9 mouse cellular contexts compared by ENCODE assay signal in the genomic region with DNA sequence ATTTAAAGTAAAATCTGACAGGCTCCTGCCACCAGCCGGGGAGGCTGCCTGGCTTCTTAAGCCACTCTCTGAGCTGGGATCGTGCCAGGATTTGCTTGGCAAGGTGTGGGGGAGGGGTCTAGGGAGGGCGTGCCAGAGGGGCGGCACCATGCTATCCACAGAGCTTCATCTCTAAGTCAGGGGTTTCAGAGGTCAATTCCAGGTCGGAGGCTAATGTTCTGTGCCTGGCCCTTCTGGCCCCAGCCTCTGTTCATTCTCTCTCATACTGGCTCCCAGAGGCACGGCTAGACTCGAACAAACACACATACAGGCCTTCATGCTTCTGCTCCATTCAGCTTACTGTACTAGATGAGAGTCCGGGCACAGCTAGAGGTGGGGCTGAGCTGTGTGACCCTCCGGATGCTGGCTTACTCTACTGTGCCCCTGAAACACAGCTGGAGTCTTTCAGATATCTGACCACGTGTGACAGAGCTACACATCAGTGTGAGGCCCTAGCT. TPM values are rescaled to one million over a fixed set of nuclear protein-coding genes. Genes with fewer than 3 reads are reported as not detected.
DNase-seq lines count a peak whose midpoint lies in the region; ATAC-seq and TF ChIP-seq lines count a peak whose summit lies in the region.
"Had no signal": no experiment of that assay in that cellular context is flagged by ENCODE, and none has a peak within 500 bp of the region (broad histone marks: within the 10 kb centered on the region; RNA-seq: fewer than 3 reads in every experiment).

No protein-coding gene starts in this region.

- DNase-seq in kidney, adult 2 months, result peak; percentile 14
- DNase-seq in kidney, adult 11 months, result no peak
- DNase-seq in embryonic facial prominence, embryonic 14.5 days (ENCODE audit: low spot score), result peak; percentile 74
- DNase-seq in kidney, postnatal 10 days, result peak; percentile 31
- no peak for DNase-seq in spleen, adult 12 weeks (ENCODE audit: low spot score)
- no peak for DNase-seq in layer of hippocampus, adult 18-20 months (ENCODE audit: low spot score in 2 of 2)
- no peak for DNase-seq in left cerebral cortex, adult 11 months (ENCODE audit: low spot score)
- DNase-seq: lung, postnatal 14 days had no signal

- no peaks in the 10 kb centered on the region for H3K27me3 ChIP-seq in kidney, adult 2 months (replicated peaks; ENCODE audit: control insufficient read depth, insufficient read depth, low read length)
- H3K27me3 ChIP-seq in embryonic facial prominence, embryonic 14.5 days (replicated peaks; ENCODE audit: control insufficient read depth, insufficient read depth, low read length), result no peaks in the 10 kb centered on the region
- no peaks in the 10 kb centered on the region for H3K27me3 ChIP-seq in neural tube, embryonic 14.5 days (ENCODE audit: control insufficient read depth, insufficient read depth, low read length)

- TF ChIP-seq POLR2A in kidney, adult 2 months (IDR thresholded peaks at IDR 0.05; ENCODE audit: low read depth, low read length), result no peak

- H3K9ac ChIP-seq in embryonic facial prominence, embryonic 14.5 days (ENCODE audit: low read depth, low read length), result no peak overlapping the region
- no peak overlapping the region for H3K9ac ChIP-seq in neural tube, embryonic 14.5 days (replicated peaks; ENCODE audit: low read depth, low read length)

- no peak overlapping the region for H3K4me3 ChIP-seq in kidney, adult 2 months (ENCODE audit: insufficient read depth, low read depth, low read length)
- no peak overlapping the region for H3K4me3 ChIP-seq in embryonic facial prominence, embryonic 14.5 days (ENCODE audit: low read depth, low read length)
- no peak overlapping the region for H3K4me3 ChIP-seq in neural tube, embryonic 14.5 days (ENCODE audit: low read depth, low read length)

- TF ChIP-seq CTCF in kidney, adult 2 months (conservative IDR thresholded peaks at IDR 0.05; ENCODE audit: insufficient read depth, insufficient read length, low read depth, low read length), result no peak

- H3K4me1 ChIP-seq in kidney, adult 2 months (ENCODE audit: control insufficient read depth, insufficient read depth, low read length), result no peaks in the 10 kb centered on the region
- peaks cover 14% of the 10 kb centered on the region; the same call in 1 of the 2 replicates for H3K4me1 ChIP-seq in embryonic facial prominence, embryonic 14.5 days (ENCODE audit: control insufficient read depth, insufficient read depth, low read length)
- peaks cover 15% of the 10 kb centered on the region for H3K4me1 ChIP-seq in neural tube, embryonic 14.5 days (ENCODE audit: control insufficient read depth, insufficient read depth, low read length)

- ATAC-seq in embryonic facial prominence, embryonic 14.5 days (ENCODE audit: low read depth), result peak; percentile 30; the same call in 1 of the 2 replicates
- peak; percentile 77 for ATAC-seq in neural tube, embryonic 14.5 days (ENCODE audit: low read depth)

- WGBS in kidney, adult 2 months, result 25% methylated on average over 10 of the region's 10 CpGs
- WGBS in embryonic facial prominence, embryonic 14.5 days, result 11% methylated on average over 10 of the region's 10 CpGs
- WGBS in neural tube, embryonic 14.5 days, result 15% methylated on average over 10 of the region's 10 CpGs

- no peaks in the 10 kb centered on the region for H3K36me3 ChIP-seq in kidney, adult 2 months (ENCODE audit: control insufficient read depth, insufficient read depth, low read length)
- H3K36me3 ChIP-seq in embryonic facial prominence, embryonic 14.5 days (ENCODE audit: control insufficient read depth, insufficient read depth, low read length), result no peaks in the 10 kb centered on the region
- H3K36me3 ChIP-seq in neural tube, embryonic 14.5 days (ENCODE audit: control insufficient read depth, insufficient read depth, low read length), result no peaks in the 10 kb centered on the region

- H3K9me3 ChIP-seq in embryonic facial prominence, embryonic 14.5 days (ENCODE audit: control insufficient read depth, low read length), result no peaks in the 10 kb centered on the region
- H3K9me3 ChIP-seq in neural tube, embryonic 14.5 days (ENCODE audit: control insufficient read depth, low read length), result no peaks in the 10 kb centered on the region

- no peak overlapping the region for H3K4me2 ChIP-seq in embryonic facial prominence, embryonic 14.5 days (ENCODE audit: low read depth, low read length)
- no peak overlapping the region for H3K4me2 ChIP-seq in neural tube, embryonic 14.5 days (ENCODE audit: low read depth, low read length)

- no peak overlapping the region for H3K27ac ChIP-seq in kidney, adult 2 months (ENCODE audit: insufficient read depth, low read depth, low read length)
- no peak overlapping the region for H3K27ac ChIP-seq in embryonic facial prominence, embryonic 14.5 days (replicated peaks; ENCODE audit: low read depth, low read length)
- no peak overlapping the region for H3K27ac ChIP-seq in neural tube, embryonic 14.5 days (ENCODE audit: low read depth, low read length)

RNA-seq across cellular contexts. Expression of a gene that starts 44.9 kb away (rescaled TPM):
- polyA plus RNA-seq in kidney, adult 2 months (2012; rRNA removed), result 0.14 and 0.56 TPM in 2 replicates
- polyA plus RNA-seq in embryonic facial prominence, embryonic 14.5 days (2014; fragmentation: Nextera tagmentation; extraction: Ambion mirVana), result 3.3 and 3.7 TPM in 2 replicates
- 1.0 and 2.3 TPM in 2 replicates for polyA plus RNA-seq in neural tube, embryonic 14.5 days (2014; fragmentation: Nextera tagmentation; extraction: Ambion mirVana)
- 1 to 10 TPM; 3.8 to 5.9 TPM for total RNA-seq in layer of hippocampus, adult 18-20 months (2021)

Comparison
In these comparisons a context has a peak if more than half of its experiments do, and no peak if none do; other contexts are left out.
1. DNase-seq: peak in kidney, adult 2 months (single experiment), embryonic facial prominence, embryonic 14.5 days (single experiment) and kidney, postnatal 10 days (single experiment); none in kidney, adult 11 months (single experiment), spleen, adult 12 weeks (single experiment), layer of hippocampus, adult 18-20 months (0 of 2) and left cerebral cortex, adult 11 months (single experiment).